ENCODE assay signal across 21 mouse cellular contexts in genomic region chr5:47694630-47695029, GRCm38 (mm10).
DNase-seq lines count a peak whose midpoint lies in the region; ATAC-seq lines count a peak whose summit lies in the region.
"Had no signal": no experiment of that assay in that cellular context is flagged by ENCODE, and none has a peak within 500 bp of the region (broad histone marks: within the 10 kb centered on the region; RNA-seq: fewer than 3 reads in every experiment).

No protein-coding gene starts in this region.

- WGBS in neural tube, embryonic 12.5 days: 82% methylated on average over 3 of the region's 3 CpGs
- 61% methylated on average over 3 of the region's 3 CpGs for WGBS in neural tube, embryonic 13.5 days
- 66% methylated on average over 3 of the region's 3 CpGs for WGBS in neural tube, embryonic 15.5 days

- no peak overlapping the region for H3K4me3 ChIP-seq in neural tube, embryonic 12.5 days
- H3K4me3 ChIP-seq in neural tube, embryonic 13.5 days: no peak overlapping the region
- no peak overlapping the region for H3K4me3 ChIP-seq in neural tube, embryonic 15.5 days (replicated peaks)
- H3K4me3 ChIP-seq: embryonic facial prominence, embryonic 13.5 days; embryonic facial prominence, embryonic 15.5 days; erythroblast, embryonic 14.5 days; forebrain, embryonic 10.5 days; forebrain, embryonic 12.5 days had no signal

- 0 out of 2 replicates have a peak, but pooled peaks have one; percentile 7 for ATAC-seq in neural tube, embryonic 12.5 days (ENCODE audit: low FRiP score, low read depth)
- peak; percentile 74 for ATAC-seq in neural tube, embryonic 13.5 days (ENCODE audit: low read depth)
- ATAC-seq in neural tube, embryonic 15.5 days (ENCODE audit: low FRiP score): peak; percentile 47; the same call in 1 of the 2 replicates
- ATAC-seq: forebrain, embryonic 14.5 days; forebrain, embryonic 16.5 days had no signal

- no peaks in the 10 kb centered on the region for H3K9me3 ChIP-seq in neural tube, embryonic 12.5 days
- H3K9me3 ChIP-seq in neural tube, embryonic 13.5 days: no peaks in the 10 kb centered on the region
- no peaks in the 10 kb centered on the region for H3K9me3 ChIP-seq in neural tube, embryonic 15.5 days (replicated peaks)
- H3K9me3 ChIP-seq: embryonic facial prominence, embryonic 13.5 days; embryonic facial prominence, embryonic 15.5 days; forebrain, embryonic 10.5 days; forebrain, embryonic 12.5 days had no signal

- H3K9ac ChIP-seq in neural tube, embryonic 12.5 days: no peak overlapping the region
- no peak overlapping the region for H3K9ac ChIP-seq in neural tube, embryonic 13.5 days
- H3K9ac ChIP-seq in neural tube, embryonic 15.5 days (replicated peaks): no peak overlapping the region
- H3K9ac ChIP-seq: embryonic facial prominence, embryonic 13.5 days; embryonic facial prominence, embryonic 15.5 days; forebrain, embryonic 12.5 days had no signal

- H3K27me3 ChIP-seq in neural tube, embryonic 12.5 days (replicated peaks): no peaks in the 10 kb centered on the region
- no peaks in the 10 kb centered on the region for H3K27me3 ChIP-seq in neural tube, embryonic 13.5 days
- no peaks in the 10 kb centered on the region for H3K27me3 ChIP-seq in neural tube, embryonic 15.5 days (replicated peaks)
- H3K27me3 ChIP-seq: embryonic facial prominence, embryonic 13.5 days; embryonic facial prominence, embryonic 15.5 days; forebrain, embryonic 12.5 days had no signal

- no peak for DNase-seq in neural tube, embryonic 10.5 days (ENCODE audit: extremely low spot score, low spot score)
- DNase-seq in adrenal gland, adult 8-10 months: no peak
- DNase-seq in cerebellum, postnatal 36 days: no peak
- DNase-seq: adrenal gland, adult 2 months; adrenal gland, postnatal 14 days; adrenal gland, postnatal 36 days; cerebellum, adult 11 months; cerebellum, adult 18-20 months; cerebellum, adult 8-10 months; cerebellum, adult 9-11 months; cerebellum, postnatal 14 days had no signal

- H3K36me3 ChIP-seq in neural tube, embryonic 12.5 days: no peaks in the 10 kb centered on the region
- no peaks in the 10 kb centered on the region for H3K36me3 ChIP-seq in neural tube, embryonic 13.5 days
- H3K36me3 ChIP-seq in neural tube, embryonic 15.5 days: no peaks in the 10 kb centered on the region
- H3K36me3 ChIP-seq: embryonic facial prominence, embryonic 13.5 days; embryonic facial prominence, embryonic 15.5 days; forebrain, embryonic 10.5 days; forebrain, embryonic 12.5 days had no signal

- no peak overlapping the region for H3K27ac ChIP-seq in neural tube, embryonic 12.5 days
- H3K27ac ChIP-seq in neural tube, embryonic 13.5 days (replicated peaks): no peak overlapping the region
- H3K27ac ChIP-seq in neural tube, embryonic 15.5 days (replicated peaks): no peak overlapping the region
- H3K27ac ChIP-seq: embryonic facial prominence, embryonic 13.5 days; embryonic facial prominence, embryonic 15.5 days; forebrain, embryonic 10.5 days; forebrain, embryonic 12.5 days had no signal

- no peak overlapping the region for H3K4me2 ChIP-seq in neural tube, embryonic 12.5 days (replicated peaks)
- no peak overlapping the region for H3K4me2 ChIP-seq in neural tube, embryonic 13.5 days
- no peak overlapping the region for H3K4me2 ChIP-seq in neural tube, embryonic 15.5 days
- H3K4me2 ChIP-seq: embryonic facial prominence, embryonic 13.5 days; embryonic facial prominence, embryonic 15.5 days; forebrain, embryonic 12.5 days had no signal

- no peaks in the 10 kb centered on the region for H3K4me1 ChIP-seq in neural tube, embryonic 12.5 days
- no peaks in the 10 kb centered on the region for H3K4me1 ChIP-seq in neural tube, embryonic 13.5 days (replicated peaks)
- H3K4me1 ChIP-seq in neural tube, embryonic 15.5 days: no peaks in the 10 kb centered on the region
- H3K4me1 ChIP-seq: embryonic facial prominence, embryonic 13.5 days; embryonic facial prominence, embryonic 15.5 days; forebrain, embryonic 10.5 days; forebrain, embryonic 12.5 days had no signal

Comparison
In these comparisons a context has a peak if more than half of its experiments do, and no peak if none do; other contexts are left out.
1. ATAC-seq: peak in every context shown above with its lines; median percentile 74 in neural tube, embryonic 13.5 days; 47 in neural tube, embryonic 15.5 days; 7 in neural tube, embryonic 12.5 days.